Mouse (Mus musculus) C2C12 (cell line): Measurements from ENCODE around the gene Agap1. TPM values are rescaled to one million over a fixed set of nuclear protein-coding genes. Genes with fewer than 3 reads are reported as not detected.

Source experiments
- H3K27me3 ChIP-seq: one replicate; pipeline ENCODE4 v1.6.1; 2011; ENCODE audit not compliant: control insufficient read depth, insufficient read depth, insufficient read length
- H3K36me3 ChIP-seq: one replicate; pipeline ENCODE4 v1.6.1; 2011; ENCODE audit not compliant: control insufficient read depth, insufficient read depth
- H3K4me3 ChIP-seq: one replicate; pipeline ENCODE4 v1.5.1; 2011; ENCODE audit warnings: mild to moderate bottlenecking, control low read depth; ENCODE audit not compliant: poor library complexity, insufficient read depth, severe bottlenecking
- H3K79me2 ChIP-seq: one replicate; pipeline ENCODE4 v1.6.1; 2011; ENCODE audit not compliant: control insufficient read depth, insufficient read depth
- H3K79me3 ChIP-seq: one replicate; pipeline ENCODE4 v1.6.1; 2011; ENCODE audit warnings: low read depth, control low read depth
- H3ac ChIP-seq: one replicate; pipeline ENCODE3; 2011; ENCODE audit warnings: low read depth; ENCODE audit not compliant: control insufficient read depth, insufficient read length
- CEBPB ChIP-seq: IDR thresholded peaks from one replicate; pipeline ENCODE4 v1.6.1; 2011; ENCODE audit warnings: low read depth, mild to moderate bottlenecking, control low read depth, moderate library complexity
- CTCF ChIP-seq: IDR thresholded peaks from one replicate; pipeline ENCODE4 v1.5.1; 2011; ENCODE audit not compliant: control insufficient read depth, insufficient read depth, insufficient read length
- FOSL1 ChIP-seq: IDR thresholded peaks from one replicate; pipeline ENCODE4 v1.8.0; 2011; ENCODE audit warnings: mild to moderate bottlenecking, low read length; ENCODE audit not compliant: poor library complexity, insufficient read depth, severe bottlenecking
- MAX ChIP-seq: IDR thresholded peaks from one replicate; pipeline ENCODE4 v1.6.1; 2011; ENCODE audit warnings: mild to moderate bottlenecking, control low read depth
- MYOD1 ChIP-seq: IDR thresholded peaks from one replicate; pipeline ENCODE4 v1.6.1; 2011; ENCODE audit warnings: low read depth; ENCODE audit not compliant: control insufficient read depth, insufficient read length
- MYOG ChIP-seq: IDR thresholded peaks from one replicate; pipeline ENCODE4 v1.6.1; 2011; ENCODE audit not compliant: control insufficient read depth, insufficient read length; ENCODE audit errors: extremely low read depth
- USF1 ChIP-seq: IDR thresholded peaks from one replicate; pipeline ENCODE4 v1.6.1; 2011; ENCODE audit warnings: low read depth, mild to moderate bottlenecking, control low read depth, moderate library complexity
- polyA plus RNA-seq: library from polyadenylated mRNA; unstranded; fragments of >200 nt; fragmentation: generic; extraction: Trizol; gene quantifications from one replicate; pipeline ENCODE4 v1.2.1, GENCODE M21; 2012; ENCODE audit warnings: missing spikeins

Agap1 gene
- polyA plus RNA-seq, 1 experiment, result 14.0 TPM

GRCm38 (mm10) chr1:89707756-89708480, 253.3 kb downstream of the Agap1 start:
- TF ChIP-seq MAX (no peak), FOSL1 (no peak), CEBPB (no peak), MYOG (no peak), MYOD1 (no peak), USF1 (no peak)
- Histone ChIP-seq H3K79me3 (no peaks in the 10 kb centered on the region), H3ac (no peak overlapping the region), H3K36me3 (peaks cover 10% of the 10 kb centered on the region), H3K27me3 (no peaks in the 10 kb centered on the region), H3K79me2 (no peaks in the 10 kb centered on the region), H3K4me3 (no peak overlapping the region)

- H3K27me3 ChIP-seq, result no peaks in the 10 kb centered on the region
- peaks cover 10% of the 10 kb centered on the region for H3K36me3 ChIP-seq
- no peak for TF ChIP-seq MYOD1
- no peak for TF ChIP-seq MYOG
- no peak for TF ChIP-seq CEBPB
- TF ChIP-seq MAX, result no peak
- TF ChIP-seq FOSL1, result no peak
- TF ChIP-seq USF1, result no peak
- no peak for TF ChIP-seq CTCF
- no peak overlapping the region for H3K4me3 ChIP-seq
- H3ac ChIP-seq, result no peak overlapping the region
- no peaks in the 10 kb centered on the region for H3K79me3 ChIP-seq
- no peaks in the 10 kb centered on the region for H3K79me2 ChIP-seq
These were observed 255.2 kb downstream of the Agap1 start for GRCm38 (mm10) chr1:89709824-89710223.

GRCm38 (mm10) chr1:89713681-89714080, 259.1 kb downstream of the Agap1 start:
- H3K36me3 ChIP-seq, result peaks cover 10% of the 10 kb centered on the region
- no peaks in the 10 kb centered on the region for H3K79me3 ChIP-seq
- no peaks in the 10 kb centered on the region for H3K79me2 ChIP-seq
- H3K4me3 ChIP-seq, result no peak overlapping the region
- no peaks in the 10 kb centered on the region for H3K27me3 ChIP-seq
- TF ChIP-seq CTCF (no peak), FOSL1 (no peak), MYOG (no peak), CEBPB (no peak), USF1 (no peak), MAX (no peak), MYOD1 (no peak)
- H3ac ChIP-seq, result no peak overlapping the region

- no peak overlapping the region for H3K4me3 ChIP-seq
- H3K79me3 ChIP-seq, result no peaks in the 10 kb centered on the region
- H3K36me3 ChIP-seq, result peaks cover 10% of the 10 kb centered on the region
- H3K79me2 ChIP-seq, result no peaks in the 10 kb centered on the region
- H3ac ChIP-seq, result no peak overlapping the region
- no peaks in the 10 kb centered on the region for H3K27me3 ChIP-seq
- TF ChIP-seq MAX (no peak), FOSL1 (no peak), CEBPB (no peak), CTCF (no peak), USF1 (no peak), MYOG (no peak), MYOD1 (no peak)
These were observed 259.8 kb downstream of the Agap1 start for GRCm38 (mm10) chr1:89714165-89714980.

GRCm38 (mm10) chr1:89716234-89716633, 261.6 kb downstream of the Agap1 start:
- Histone ChIP-seq H3K27me3 (no peaks in the 10 kb centered on the region), H3K79me2 (no peaks in the 10 kb centered on the region), H3K4me3 (no peak overlapping the region), H3ac (no peak overlapping the region), H3K36me3 (no peaks in the 10 kb centered on the region), H3K79me3 (no peaks in the 10 kb centered on the region)
- no peak for TF ChIP-seq MAX
- TF ChIP-seq FOSL1, result no peak
- TF ChIP-seq CTCF, result no peak
- no peak for TF ChIP-seq MYOG
- TF ChIP-seq USF1, result no peak
- no peak for TF ChIP-seq CEBPB
- no peak for TF ChIP-seq MYOD1
